Mouse (Mus musculus): ENCODE data around the gene Vps53. TPM values are rescaled to one million over a fixed set of nuclear protein-coding genes. Genes with fewer than 3 reads are reported as not detected.

Gene Vps53
- polyA plus RNA-seq, 1 experiment from 2014 or later, result 53.0 TPM

DNA sequence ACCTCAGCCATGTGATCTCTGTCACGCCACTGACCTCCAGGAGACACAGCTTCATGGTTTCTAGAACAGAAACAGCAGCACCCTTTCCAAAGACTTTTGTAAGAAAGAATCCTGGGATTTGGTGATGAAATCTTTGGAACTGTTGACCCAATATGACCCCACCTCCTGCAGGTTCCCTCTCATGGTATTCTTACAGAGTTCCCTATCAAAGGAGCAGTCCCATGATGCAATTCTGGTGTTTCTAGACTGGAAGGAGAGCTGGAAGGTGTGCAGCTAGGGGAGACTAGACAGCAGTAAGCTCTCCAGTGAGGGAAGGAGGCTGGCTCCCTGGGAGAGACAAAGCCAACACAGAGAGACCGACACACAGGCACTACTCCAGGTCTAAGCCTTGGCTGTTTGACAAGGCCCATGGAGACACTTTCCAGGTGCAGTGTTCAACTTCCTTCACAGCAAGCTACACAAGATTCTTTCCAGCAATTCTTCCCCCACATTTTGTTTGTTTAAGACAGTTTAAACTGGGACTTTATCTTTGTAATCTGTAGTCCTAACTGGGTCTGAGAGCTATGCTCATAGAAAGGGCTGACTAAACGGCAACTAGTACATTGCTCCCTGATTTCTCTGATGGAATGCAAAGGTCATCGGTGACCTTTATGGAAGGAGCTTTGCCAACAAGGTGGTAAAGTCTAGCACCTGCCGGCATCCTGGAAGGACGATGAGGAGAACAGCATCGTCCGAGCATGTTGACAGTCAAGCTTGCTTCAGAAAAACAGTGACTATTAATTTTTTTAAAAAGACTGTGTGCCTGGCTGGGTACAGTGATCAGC lies 33.0 kb downstream of the Vps53 start:
- H3K27me3 ChIP-seq, result no peaks in the 10 kb centered on the region
- ChIA-PET CTCF (interaction anchor here (2.5 kb wide), 1 partner anchor 12 kb away, joined by 10 read pairs; no protein-coding TSS in a partner anchor), POLR2A (no interaction called here)
- no peak for DNase-seq (ENCODE audit: low read depth, low spot score)
- in situ Hi-C loops (cut with MboI; ENCODE audit: low pct_unique_long_range_greater_than_20kb), result no loop called here
- no peak for ATAC-seq
- TF ChIP-seq CTCF (IDR thresholded peaks at IDR 0.05), result no peak

DNA sequence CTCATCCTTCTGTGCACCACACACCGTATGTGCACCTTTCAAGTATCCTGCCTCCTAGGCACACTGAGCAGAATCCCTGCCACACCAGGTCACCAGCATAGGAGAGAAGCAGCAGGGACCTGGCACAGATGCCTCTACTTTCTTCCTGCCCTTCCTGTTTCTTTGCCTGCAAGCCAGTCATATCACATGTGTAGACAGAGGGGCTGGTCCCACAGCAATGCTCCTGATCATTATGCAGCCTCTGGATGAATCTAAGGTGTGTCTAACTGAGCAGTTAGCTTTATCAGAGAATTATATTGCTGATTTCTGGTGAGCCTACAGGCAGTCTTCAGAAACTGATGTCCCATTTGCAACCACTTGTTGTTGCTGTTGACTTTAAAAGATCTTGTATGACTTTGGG lies 34.3 kb downstream of the Vps53 start:
- DNase-seq (ENCODE audit: low read depth, low spot score), result no peak
- CTCF ChIA-PET, result interaction anchor here (0.9 kb wide), 1 partner anchor 14 kb away, joined by 4 read pairs; no protein-coding TSS in a partner anchor
- no peak for TF ChIP-seq CTCF (IDR thresholded peaks at IDR 0.05)
- in situ Hi-C loops (cut with MboI; ENCODE audit: low pct_unique_long_range_greater_than_20kb), result no loop called here
- POLR2A ChIA-PET, result no interaction called here
- H3K27me3 ChIP-seq, result no peaks in the 10 kb centered on the region
- ATAC-seq, result no peak

DNA sequence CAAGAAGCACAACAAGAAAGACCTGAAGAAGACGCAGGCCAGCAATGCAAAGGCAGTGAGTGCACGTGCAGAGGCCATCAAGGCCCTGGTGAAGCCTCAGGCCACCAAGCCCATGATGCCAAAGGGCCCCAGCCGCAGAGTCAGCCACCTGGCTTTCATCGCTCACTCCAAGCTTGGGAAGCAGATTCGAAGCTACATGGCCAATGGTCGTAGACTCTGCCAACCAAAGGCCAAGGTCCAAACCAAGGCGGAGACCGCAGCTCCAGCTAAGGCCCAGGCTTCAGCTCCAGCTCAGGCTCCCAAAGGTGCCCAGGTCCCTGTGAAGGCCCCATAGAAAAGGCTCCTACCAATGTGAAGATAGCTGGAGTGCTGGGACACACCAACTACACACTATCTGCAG lies 35.1 kb downstream of the Vps53 start:
- POLR2A ChIA-PET, result no interaction called here
- no peak for DNase-seq (ENCODE audit: low read depth, low spot score)
- CTCF ChIA-PET, result interaction anchor here (0.9 kb wide), 1 partner anchor 13 kb away, joined by 4 read pairs; no protein-coding TSS in a partner anchor
- H3K27me3 ChIP-seq, result no peaks in the 10 kb centered on the region
- in situ Hi-C loops (cut with MboI; ENCODE audit: low pct_unique_long_range_greater_than_20kb), result no loop called here
- ATAC-seq, result no peak
- no peak for TF ChIP-seq CTCF (IDR thresholded peaks at IDR 0.05)

DNA sequence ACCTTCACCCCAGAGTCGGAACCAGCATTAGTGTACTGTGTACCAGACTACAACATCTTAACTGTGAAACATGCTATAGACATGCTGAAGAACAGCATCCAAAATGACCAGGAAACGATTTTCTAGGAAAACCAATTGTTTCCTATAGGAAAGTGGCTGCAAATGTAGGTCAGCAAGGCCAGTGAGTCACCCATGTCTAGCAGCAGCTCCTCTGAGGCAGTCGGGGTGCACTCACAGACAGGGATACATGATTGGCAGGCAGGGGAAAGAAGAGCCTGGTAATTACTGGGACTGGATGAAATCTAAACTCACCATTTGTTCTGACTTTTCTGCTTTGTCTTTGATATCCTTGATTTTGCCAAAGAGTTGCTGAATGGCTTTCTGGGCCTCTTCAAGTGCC lies 41.5 kb downstream of the Vps53 start:
- TF ChIP-seq CTCF (IDR thresholded peaks at IDR 0.05), result no peak
- ChIA-PET CTCF (no interaction called here), POLR2A (no interaction called here)
- no peaks in the 10 kb centered on the region for H3K27me3 ChIP-seq
- DNase-seq (ENCODE audit: low read depth, low spot score) (no peak), ATAC-seq (no peak)
- in situ Hi-C loops (cut with MboI; ENCODE audit: low pct_unique_long_range_greater_than_20kb), result no loop called here

DNA sequence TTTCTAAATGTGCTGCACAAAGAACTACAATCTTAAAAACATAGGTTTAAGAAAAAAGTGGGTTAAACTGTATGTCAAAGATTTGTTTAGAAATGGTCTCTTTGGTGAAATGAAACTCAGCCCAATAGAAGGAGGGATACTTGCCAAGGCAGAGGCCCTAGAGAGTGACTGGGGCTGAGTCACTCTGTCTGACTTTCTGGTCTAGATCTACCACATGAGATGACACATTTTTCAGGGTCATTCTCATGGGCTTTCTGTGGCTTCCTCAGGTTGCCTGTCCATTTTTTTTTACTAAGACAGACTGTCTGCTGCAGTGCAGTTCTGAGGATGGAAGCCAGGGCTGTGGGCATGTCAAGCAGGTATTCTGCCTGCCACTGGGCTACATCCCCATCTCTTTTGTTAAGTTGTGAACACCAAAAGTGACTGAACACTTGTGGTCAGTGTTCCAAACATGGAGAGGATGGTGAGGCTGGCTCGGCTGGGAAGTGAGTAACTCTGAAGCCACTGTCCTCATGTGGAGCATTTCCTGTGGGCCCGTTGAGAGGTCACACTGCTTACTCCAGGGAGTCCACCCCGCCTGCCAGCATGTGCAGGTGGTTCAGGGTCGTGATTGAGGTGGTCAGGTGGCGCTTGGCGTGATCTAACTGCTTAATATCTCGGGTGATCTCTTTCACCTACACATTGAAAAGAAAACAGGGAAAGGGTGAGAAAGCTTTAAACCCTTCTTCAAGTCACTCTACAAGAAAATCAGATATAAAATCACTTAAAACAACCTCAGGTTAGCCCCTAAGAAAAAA lies 43.6 kb downstream of the Vps53 start:
- H3K27me3 ChIP-seq, result no peaks in the 10 kb centered on the region
- CTCF ChIA-PET, result no interaction called here
- DNase-seq (ENCODE audit: low read depth, low spot score) (no peak), ATAC-seq (no peak)
- in situ Hi-C loops (cut with MboI; ENCODE audit: low pct_unique_long_range_greater_than_20kb), result no loop called here
- POLR2A ChIA-PET, result interaction anchor here (1.4 kb wide), 1 partner anchor 33 kb away, joined by 3 read pairs; no protein-coding TSS in a partner anchor
- no peak for TF ChIP-seq CTCF (IDR thresholded peaks at IDR 0.05)

DNA sequence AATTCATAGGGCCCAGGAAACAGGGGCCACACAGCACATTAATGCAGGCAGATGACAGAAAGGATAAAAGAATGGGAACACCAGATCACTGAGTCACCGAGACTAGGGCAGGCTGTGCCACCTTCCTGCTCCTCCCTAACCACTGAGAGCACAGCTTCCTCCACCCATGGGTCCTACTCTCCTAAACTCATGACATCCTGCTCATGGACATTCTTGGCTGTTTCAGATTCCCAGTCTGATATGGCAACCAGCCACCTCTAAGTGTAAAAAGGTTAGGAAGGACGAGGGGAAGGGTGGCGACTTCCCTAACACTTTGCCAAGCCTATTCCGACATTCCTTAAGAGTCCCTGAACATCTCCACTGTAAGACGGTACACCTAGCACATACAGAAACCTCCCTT lies 48.6 kb downstream of the Vps53 start:
- in situ Hi-C loops (cut with MboI; ENCODE audit: low pct_unique_long_range_greater_than_20kb), result no loop called here
- no peak for ATAC-seq
- no peak for TF ChIP-seq CTCF (IDR thresholded peaks at IDR 0.05)
- ChIA-PET POLR2A (no interaction called here), CTCF (interaction anchor here (1.2 to 1.7 kb wide), 2 partner anchors 14 to 42 kb away, joined by 3 to 4 read pairs; no protein-coding TSS in a partner anchor)
- DNase-seq (ENCODE audit: low read depth, low spot score), result no peak
- H3K27me3 ChIP-seq, result no peaks in the 10 kb centered on the region

DNA sequence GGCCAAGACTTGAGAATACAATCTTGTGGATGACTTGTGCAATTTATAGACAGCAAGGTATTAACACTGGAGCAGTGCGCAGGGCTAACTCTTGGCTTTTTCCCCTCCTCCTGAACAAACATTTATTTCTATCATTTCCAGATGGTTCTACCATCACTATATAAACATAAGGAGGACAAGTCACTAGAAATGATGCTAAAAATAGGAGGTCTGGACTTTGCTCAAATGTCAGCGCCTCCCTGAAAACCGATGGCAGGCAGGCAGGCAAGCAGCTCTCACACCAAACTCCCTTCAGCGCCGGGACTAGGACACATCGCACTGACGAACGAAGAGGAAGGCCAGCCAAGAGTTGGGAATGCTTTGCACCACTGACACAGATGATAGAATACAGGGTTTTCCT lies 54.1 kb downstream of the Vps53 start:
- in situ Hi-C loops (cut with MboI; ENCODE audit: low pct_unique_long_range_greater_than_20kb), result no loop called here
- no peak for TF ChIP-seq CTCF (IDR thresholded peaks at IDR 0.05)
- POLR2A ChIA-PET, result no interaction called here
- CTCF ChIA-PET, result no interaction called here
- ATAC-seq, result no peak
- no peak for DNase-seq (ENCODE audit: low read depth, low spot score)
- no peaks in the 10 kb centered on the region for H3K27me3 ChIP-seq

DNA sequence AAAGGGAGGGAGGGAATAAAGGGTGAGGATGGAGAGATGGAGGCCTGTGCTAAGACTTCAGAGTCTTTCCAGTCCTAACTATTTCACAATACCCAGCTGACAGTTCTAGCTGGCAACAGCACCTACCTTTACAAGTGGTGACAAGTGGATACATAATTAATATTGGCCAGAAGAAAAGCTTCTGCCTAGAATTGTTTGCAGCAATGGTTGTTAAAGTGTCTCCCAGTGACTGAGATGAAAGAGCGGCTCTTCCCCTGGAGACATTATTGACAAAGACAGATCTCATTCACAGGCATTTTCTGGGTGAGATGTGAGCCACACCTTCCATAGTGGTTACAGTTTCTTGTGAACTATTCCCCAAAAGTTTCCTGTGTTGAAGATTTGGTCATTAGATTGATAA lies 55.9 kb downstream of the Vps53 start:
- ATAC-seq (no peak), DNase-seq (ENCODE audit: low read depth, low spot score) (no peak)
- H3K27me3 ChIP-seq, result no peaks in the 10 kb centered on the region
- in situ Hi-C loops (cut with MboI; ENCODE audit: low pct_unique_long_range_greater_than_20kb), result no loop called here
- no peak for TF ChIP-seq CTCF (IDR thresholded peaks at IDR 0.05)
- CTCF ChIA-PET, result no interaction called here
- POLR2A ChIA-PET, result no interaction called here

DNA sequence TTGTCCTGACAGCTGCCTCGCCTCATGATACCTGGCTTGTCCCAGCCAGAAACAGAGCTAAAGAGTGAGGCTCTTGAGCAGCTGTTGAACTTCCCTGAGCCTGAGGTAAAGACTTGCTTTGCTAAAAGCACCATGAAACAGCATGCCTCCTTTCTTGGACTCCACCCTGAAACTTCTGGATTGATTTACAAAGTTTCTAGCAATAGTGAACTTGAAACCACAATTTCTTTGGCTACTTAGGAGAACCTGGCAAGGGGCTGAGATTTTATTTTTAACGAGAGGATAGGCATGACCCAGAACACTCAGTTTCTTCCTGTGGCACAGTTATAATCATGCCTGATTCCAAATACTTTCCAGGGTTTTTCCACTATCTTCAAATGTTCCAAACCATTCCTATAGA lies 56.9 kb downstream of the Vps53 start:
- ChIA-PET CTCF (no interaction called here), POLR2A (no interaction called here)
- in situ Hi-C loops (cut with MboI; ENCODE audit: low pct_unique_long_range_greater_than_20kb), result no loop called here
- ATAC-seq (no peak), DNase-seq (ENCODE audit: low read depth, low spot score) (no peak)
- TF ChIP-seq CTCF (IDR thresholded peaks at IDR 0.05), result no peak
- no peaks in the 10 kb centered on the region for H3K27me3 ChIP-seq

DNA sequence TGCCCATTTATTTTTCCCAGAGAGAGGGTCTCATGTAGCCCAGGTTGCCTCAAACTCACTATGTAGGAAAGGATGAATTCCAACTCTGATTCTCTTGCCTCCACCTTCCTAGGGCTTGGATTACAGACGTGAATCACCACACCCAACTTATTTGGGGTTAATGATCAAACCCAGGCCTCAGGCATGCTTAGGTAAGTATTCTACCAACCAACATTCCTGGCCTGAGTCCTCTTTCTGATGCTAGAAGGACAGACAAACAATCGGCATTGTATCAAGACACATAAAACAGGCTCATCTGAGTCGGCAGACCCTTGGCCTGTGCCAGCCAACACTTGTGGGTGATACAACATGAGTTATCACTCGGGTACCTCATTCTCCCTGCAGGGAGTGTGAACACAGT lies 58.4 kb downstream of the Vps53 start:
- CTCF ChIA-PET, result interaction anchor here (0.7 to 1.1 kb wide), 2 partner anchors 12 to 27 kb away, joined by 3 read pairs; no protein-coding TSS in a partner anchor
- in situ Hi-C loops (cut with MboI; ENCODE audit: low pct_unique_long_range_greater_than_20kb), result no loop called here
- DNase-seq (ENCODE audit: low read depth, low spot score) (no peak), ATAC-seq (no peak)
- POLR2A ChIA-PET, result interaction anchor here (0.9 kb wide), 1 partner anchor 14 kb away, joined by 5 read pairs; no protein-coding TSS in a partner anchor
- no peaks in the 10 kb centered on the region for H3K27me3 ChIP-seq
- no peak for TF ChIP-seq CTCF (IDR thresholded peaks at IDR 0.05)

DNA sequence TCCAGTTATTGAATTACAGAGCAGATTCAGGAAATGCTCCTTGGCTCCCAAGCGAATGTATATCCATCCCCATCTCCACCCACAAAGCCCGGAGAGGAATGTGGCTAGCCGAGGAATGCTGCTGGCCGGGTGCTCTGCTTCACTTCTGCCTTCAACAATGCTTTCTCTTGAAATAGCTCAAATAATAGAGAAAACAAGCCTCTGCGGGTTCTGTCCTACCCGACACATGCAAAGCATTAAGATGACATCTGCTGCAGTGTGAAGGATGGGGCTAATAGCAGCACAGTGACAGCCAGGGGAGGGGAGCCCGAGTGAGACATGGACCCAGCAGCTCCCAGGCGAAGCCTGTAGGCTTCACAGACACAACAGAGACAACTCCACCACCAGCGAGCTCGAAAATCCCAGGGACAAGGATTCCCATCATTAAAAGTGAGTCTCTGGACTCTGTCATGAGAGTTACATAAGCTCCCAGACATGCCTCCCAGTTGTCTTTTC lies 59.0 kb downstream of the Vps53 start:
- CTCF ChIA-PET, result interaction anchor here (0.7 to 1.1 kb wide), 2 partner anchors 12 to 28 kb away, joined by 3 read pairs; no protein-coding TSS in a partner anchor
- no peaks in the 10 kb centered on the region for H3K27me3 ChIP-seq
- no peak for ATAC-seq
- in situ Hi-C loops (cut with MboI; ENCODE audit: low pct_unique_long_range_greater_than_20kb), result no loop called here
- TF ChIP-seq CTCF (IDR thresholded peaks at IDR 0.05), result no peak
- DNase-seq (ENCODE audit: low read depth, low spot score), result no peak
- POLR2A ChIA-PET, result interaction anchor here (0.9 kb wide), 1 partner anchor 14 kb away, joined by 5 read pairs; no protein-coding TSS in a partner anchor
